Mouse (Mus musculus): ENCODE results near the gene Mvb12b.

DNA sequence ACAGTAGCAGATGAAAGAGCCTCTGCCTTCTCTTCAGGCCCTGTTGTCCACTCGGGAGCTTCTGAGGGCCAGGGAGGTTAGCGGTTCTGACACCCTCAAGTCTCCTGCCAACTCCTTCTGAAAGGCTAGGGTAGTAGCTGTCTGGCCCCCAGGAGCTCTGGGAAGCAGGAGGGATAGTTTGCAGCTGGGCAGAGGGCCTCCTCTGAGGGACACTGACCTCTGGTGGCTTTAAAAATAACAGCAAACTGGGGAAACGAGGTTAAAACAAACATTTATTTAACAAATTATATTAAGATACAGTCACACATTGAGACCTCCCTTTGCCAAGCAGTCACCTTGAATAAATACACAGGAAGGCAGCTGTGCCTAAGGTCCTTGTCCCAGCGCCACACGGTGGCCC, 158.0 kb downstream of the Mvb12b start:
- TF ChIP-seq GATA1 (IDR thresholded peaks at IDR 0.05; ENCODE audit: borderline replicate concordance, low read length) (no peak), FLI1 (IDR thresholded peaks at IDR 0.05; ENCODE audit: low read length) (no peak)

All from megakaryocyte, embryonic 14.5 days (primary cell).